Mouse (Mus musculus) retina, adult 2 months (tissue): Measurements from ENCODE around the gene Myo6.

Experiments
- DNase-seq: peaks from one replicate; pipeline ENCODE4 v3.0.0-alpha.2; 2012; ENCODE audit warnings: low read depth, low spot score

Myo6 gene

DNA sequence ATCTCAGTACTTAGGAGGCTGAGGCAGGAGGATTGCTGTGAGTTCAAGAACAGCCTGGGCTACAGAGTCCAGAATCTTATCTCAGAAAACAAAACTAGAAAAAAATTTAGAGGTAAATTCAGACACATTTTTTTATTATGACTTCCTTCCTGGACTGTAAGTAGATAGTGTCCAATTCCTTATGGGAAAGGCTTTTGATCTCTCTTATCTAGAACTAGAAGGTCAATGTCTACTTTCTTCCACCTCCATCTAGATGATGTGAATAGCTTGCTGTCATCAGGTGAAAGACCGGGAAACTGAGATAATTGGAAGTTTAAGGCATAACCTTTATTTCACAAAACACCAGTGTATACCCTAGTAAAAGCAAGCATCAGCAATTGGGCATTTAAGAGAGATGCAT is 16.9 kb downstream of the Myo6 start:
- no peak for DNase-seq

DNA sequence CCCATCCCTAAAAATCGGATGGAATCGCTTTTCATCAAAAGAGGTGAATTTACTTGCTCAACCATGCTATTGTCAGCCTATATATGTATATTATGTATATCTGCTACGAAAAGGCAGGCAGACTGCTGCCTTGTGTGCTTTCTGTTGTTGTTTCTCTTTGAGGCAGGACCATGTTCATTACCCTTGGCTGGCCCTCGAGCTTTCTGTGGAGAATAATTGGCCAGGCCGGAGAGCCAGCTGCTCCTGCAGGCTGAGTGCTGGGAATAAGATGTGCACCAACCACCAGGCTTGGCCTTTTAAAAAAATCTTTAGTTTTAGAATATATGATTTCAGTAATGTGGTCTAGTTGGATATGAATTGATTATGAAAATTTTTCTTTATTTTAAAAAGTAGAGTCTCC is 19.3 kb downstream of the Myo6 start:
- no peak for DNase-seq

DNA sequence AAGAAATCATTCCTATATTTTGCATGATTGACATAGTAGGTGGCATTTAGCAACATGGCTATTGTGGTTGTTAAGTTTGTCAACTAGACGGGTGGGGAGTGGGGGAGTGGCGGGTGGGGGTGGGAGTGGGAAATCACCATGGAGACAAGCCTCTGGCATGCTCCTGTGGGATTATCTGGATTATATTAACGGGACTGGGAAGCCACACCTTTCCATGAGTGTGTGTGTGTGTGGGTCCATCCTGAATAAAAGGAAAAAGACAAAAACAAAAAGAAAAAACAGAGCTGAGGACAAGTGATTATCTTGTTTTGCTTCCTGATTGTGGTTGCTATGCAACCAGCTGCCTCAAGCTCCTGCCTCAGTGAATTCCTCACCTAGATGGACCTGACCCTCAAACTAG is 20.9 kb downstream of the Myo6 start:
- DNase-seq, result no peak

DNA sequence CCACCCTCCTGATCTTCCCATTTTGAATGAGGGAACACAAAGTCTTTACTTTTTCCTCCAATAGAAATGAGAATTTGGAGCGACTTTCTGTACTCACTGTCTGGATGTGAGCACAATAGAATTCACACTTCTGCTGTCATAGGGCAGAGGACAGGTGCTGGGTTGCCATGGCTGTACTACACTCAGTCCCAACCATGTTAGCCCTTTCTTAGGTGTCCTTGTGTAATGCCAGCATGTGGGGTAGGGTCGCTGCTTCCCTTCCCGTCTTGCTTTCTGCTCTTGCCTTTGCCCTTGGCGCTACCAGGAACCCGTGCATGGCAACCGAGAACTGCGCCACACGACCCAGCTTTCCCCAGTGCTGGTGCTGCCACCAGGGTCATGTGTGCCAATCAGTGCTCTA is 21.9 kb downstream of the Myo6 start:
- DNase-seq, result no peak

DNA sequence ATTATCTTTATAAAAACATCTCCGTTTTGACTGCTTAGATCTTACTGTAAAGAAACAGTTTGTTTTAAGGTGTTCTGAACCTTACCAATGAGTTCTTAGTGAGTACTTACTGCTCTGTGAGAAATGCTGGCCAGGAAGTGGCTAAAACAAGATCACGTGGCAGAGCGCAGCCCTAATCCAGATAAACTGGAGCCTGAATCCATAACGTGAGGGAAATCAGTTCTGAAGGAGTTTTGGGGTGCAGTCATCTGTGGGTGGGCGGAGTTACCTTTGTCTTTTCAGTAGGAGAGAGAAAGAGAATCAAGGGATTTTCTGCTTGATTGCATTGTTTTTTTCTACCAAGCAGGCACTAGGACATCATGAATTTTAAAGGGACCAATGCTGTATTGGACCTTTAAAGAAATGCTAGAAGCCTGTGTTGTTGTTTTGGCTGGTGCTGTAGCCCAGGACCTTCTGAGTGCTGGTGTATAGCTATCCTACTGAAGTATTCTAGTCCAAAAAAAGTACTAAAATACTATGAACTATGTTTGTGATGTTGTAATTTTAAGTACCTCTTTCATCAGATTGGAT is 23.6 kb downstream of the Myo6 start:
- DNase-seq, result no peak

DNA sequence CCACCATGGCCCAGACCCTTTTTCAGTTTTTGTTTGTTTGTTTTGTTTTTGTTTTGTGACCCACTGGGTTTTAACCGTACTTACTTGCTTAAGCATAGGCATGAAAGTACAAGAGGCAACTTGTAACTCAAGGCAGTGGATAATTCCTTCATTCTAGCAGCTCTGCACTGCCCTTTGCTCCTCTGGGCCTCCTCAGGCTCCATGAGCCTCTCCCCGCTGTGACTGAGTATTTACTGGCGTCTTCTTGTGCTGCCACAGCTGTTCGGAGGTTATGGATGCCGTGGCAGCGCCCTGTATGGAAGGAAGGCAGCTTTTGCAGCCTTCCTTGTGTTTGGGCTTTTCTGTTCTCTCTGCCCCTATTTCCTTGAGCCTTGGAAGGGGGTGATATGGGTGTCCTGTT is 26.4 kb downstream of the Myo6 start:
- DNase-seq, result no peak

DNA sequence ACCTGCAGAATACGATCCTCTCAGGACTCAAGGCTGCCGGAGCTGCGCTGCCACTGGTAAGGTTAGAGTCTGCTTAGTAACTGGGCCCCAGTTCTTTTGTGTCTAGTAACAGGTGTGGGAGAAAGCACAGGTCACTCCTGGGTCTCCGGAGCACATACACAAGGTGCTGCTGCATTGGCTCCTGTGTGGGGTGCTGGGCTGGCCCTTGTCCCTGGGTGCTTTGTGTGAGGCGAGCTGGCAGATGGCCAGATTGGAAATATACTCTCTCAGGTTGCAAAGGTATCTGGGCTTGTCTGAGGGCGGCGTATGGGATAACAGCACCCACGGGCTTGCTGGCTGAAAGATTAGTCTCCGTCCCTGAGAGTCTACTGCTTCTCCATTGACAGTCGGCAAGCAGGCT is 27.5 kb downstream of the Myo6 start:
- no peak for DNase-seq

DNA sequence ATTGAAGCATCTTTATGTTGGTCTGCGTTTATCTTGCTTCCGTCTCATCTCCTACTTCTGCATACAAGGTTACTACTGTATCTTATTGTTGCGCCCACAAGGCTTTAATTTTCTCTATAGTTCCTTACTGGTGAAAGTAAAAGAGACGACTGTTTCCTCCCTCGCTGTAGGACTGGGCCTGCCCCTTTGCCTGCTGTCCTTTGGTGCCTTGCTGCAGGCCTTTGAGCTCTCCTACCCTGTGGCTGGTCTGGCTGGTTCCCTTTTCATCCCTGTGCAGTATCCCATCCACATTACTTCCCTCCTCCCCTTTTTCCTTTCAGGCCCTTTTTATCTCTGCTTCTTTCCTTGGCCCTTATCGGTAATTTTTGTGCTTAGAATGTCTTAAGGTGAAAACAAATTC is 29.6 kb downstream of the Myo6 start:
- no peak for DNase-seq

DNA sequence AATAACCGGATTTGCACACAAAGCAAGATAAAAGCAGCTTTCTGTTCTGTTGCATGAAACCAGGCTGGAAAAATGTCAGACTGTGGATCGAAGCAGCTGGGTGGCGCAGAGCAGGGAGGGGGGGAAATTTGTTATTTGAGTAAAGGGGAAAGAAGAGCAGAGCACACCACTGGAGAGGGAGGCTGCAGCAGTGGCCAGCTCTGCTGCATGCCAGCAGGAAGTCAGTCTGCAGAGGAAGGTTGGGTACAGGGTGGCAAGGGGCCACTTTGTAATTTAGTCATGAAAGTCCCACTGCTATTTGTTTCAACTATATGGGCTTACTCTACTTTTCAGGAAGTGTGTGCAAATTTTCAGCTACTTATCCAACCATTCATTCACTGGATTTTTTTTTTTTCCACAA is 31.3 kb downstream of the Myo6 start:
- no peak for DNase-seq

DNA sequence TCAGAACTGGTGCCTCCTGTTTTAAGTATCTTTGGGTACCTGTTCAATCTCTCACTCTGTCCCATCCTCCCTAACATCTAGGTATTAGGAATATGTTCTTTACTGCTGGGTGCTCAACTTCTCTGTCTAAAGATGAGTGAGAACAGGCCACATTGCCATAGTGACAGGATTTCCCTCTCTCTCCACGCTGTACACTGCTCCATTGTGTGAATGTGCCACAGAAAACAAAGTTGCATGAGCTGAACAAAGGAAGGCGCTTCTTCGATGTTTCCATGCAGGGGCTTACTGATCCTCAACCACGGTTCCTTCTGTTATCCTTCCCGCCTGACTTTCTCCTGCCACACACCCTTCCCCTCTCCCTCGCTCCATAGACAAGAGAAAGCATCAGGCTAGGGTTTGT is 32.4 kb downstream of the Myo6 start:
- no peak for DNase-seq

DNA sequence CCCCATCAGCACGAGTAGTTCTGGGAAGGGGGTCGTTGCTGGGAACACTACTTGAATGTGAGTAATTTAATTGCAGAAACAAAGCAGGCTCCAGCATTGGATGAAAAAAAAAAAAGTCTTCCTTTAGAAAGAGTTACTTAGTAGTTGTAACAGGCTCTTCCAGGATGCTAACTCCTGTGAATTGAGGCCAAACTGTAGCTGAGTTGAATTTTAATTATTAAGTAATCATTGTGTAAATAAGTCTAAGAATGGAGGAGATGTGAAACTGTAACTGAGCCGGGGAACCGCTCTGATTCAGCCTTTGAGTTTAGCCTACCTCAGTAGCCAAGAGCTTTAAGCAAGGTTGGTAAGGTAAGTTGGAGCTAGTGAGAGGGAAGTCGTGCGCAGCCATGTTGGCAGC is 36.0 kb downstream of the Myo6 start:
- no peak for DNase-seq

DNA sequence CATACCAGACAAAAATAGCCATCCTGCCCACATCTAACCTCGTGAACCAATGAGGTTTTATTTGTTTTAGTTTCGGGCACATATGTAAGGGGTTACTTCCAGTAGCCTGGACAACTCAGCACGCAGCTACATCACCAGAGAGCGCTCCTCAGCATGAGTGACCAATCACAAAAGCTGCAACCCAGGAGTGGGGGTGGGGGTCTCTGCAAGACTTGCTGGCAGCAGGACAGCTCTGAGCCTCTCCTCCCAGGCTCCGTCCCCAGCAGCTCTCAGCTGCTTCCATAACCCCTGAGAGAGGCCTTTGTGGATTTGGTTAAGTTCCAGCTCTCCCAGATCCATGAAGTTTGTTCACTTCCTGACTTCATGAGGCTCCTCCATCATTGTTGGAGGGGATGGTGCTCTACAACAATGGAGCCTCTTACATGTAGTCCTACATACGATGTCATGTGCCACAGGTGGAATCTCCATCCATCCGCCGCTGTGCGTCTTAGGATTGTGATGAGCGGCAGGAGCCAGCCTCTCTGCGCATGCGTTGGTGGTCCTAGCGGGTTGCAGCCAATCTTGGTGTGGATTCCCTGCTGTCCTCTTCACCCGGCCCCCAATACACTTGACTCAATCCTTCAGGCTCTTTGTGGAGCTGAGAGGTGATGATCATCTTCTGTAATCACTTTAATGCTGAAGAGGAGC is 37.7 kb downstream of the Myo6 start:
- DNase-seq, result no peak

DNA sequence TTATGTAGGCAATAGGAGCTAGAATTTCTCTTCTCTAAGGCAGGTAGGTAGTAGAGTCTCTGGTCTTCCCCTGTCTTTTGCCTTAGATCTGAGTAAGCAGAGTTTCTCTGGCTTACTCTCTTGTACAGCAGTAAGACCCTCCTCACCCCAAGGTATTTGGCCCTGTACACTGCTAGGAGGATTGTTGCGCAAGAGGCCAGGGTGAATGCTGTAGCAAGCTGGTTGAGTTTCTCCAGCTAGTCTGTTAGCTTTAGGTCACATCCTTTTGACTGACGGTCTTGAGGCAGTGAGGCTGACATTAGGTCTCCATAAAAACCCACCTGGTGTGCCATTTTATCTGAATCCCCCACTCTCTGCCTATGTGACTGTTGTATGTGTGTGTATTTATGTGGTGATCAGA is 43.9 kb downstream of the Myo6 start:
- DNase-seq, result no peak

DNA sequence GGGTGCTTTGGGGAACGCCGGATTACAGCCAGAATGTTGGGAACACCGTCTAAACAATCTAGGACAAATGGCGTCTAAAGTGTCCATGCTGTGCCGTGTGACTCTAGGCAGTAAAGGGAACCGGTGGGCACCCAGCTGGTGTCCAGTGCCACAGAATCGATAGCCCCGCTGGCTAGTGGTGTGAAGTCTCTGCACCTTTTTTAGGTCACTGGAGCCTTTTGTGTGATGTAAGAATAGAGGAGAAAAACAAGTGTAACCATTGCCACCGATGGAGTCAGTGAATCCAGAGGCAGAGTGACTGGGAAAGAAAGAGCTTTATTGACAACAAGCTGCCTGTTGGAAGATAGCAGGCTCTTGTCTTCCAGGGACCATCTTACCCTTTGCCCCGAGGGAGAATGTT is 44.6 kb downstream of the Myo6 start:
- no peak for DNase-seq

DNA sequence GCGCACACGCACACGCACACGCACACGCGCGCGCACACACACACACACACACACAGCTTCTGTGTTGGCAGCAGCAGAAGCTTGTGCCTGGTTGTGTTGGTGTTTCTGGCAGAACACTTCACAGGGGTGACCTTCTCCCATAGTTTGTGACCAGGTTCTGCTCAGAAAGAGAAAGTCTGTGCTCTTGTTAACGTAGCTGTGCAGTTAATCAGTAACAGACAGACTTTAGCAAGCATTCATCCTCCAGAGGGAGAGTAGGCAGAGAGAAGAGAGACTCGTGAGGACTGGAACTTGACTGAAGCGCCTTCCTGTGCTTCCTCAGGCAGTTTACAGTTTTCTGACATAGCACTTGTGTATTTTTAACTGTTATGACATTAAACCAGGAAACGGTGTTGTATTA is 45.3 kb downstream of the Myo6 start:
- DNase-seq, result no peak

DNA sequence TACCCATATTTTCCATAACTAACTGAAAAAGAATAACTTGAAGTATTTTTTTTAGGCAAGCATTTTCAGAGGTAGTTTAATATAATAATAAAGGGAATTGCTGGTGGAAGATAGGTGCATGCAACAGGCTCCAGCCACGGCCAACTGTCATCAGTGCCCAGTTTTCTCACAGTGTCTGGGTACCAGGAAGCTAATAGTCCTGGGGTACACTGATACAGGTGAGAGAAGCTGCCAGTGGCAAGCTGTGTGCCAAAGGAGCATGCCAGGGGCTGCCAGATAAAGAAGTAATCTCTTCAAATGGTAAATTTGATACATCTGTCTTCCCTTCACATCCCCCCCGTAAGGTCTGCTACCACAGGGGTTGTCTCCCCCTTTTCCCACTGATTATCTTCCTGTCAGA is 48.6 kb downstream of the Myo6 start:
- no peak for DNase-seq

DNA sequence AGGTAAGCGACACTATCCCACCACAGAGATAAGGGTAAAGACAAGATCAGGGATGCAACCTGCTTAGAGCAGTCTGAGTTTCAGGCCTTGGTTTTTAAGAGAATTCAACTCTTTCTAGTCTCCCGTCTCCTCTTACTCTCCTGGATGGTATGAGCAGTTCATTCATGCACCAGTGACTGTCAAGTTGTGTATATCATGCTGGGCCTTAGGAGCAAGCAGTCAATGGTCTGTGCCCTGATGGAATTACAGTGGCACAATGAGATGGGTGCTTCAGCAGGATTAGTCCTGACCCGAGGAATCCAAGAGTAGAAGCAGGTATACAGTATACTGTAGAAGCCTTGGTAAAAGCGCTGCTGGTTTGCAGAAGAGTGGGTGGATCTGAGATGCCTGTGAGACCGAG is 50.7 kb downstream of the Myo6 start:
- DNase-seq, result no peak

DNA sequence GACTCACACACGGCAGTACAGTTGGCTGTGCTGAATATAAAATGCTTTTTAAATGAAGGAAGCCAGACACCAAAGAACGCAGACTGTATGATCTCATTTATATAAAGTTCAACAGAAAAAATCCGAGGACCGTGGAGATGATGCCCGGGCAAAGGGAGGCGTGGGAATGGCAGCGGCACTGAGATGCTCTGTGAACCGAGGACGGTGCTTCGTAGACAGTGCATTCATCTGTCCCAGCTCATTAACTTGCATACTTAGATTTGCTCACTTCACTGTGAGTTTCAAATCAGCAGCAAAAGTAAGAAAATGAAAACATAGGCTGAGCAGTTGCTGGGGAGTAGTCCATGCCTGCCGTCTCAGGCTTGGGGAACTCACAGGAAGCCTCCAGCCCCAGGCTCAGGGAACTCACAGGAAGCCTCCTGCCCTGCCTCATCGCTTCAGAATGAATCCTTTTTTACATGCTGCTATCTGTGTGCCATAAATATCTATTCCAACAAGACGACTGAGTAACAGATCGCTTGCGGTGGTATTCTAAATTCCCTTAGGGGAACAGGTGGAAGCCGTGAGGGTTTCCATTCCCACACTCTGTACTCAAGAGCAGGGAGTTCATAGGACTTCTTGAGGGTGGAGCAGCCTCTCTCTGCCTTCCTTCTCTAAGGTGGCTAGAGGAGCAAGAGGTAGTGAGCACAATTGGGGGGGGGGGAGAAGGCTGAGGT is 52.1 kb downstream of the Myo6 start:
- DNase-seq, result no peak

DNA sequence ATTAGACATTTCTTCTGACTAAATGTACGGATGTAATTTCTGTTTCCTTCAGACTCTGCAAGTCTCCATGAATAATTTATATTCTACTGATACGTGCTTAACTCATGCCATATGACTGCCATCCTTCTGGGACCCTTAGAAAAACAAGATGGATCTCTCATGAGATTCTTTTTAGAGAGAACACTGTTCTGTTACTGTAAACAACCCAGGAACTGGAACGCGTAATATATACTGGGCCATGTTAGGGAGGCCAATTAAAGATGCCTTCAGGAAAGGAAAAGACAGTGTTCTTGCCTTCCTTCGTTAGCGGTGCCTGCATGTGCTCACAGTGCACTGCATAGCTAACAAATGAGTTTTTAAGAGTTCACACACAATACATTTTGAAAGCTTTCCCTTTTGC is 53.9 kb downstream of the Myo6 start:
- DNase-seq, result no peak

DNA sequence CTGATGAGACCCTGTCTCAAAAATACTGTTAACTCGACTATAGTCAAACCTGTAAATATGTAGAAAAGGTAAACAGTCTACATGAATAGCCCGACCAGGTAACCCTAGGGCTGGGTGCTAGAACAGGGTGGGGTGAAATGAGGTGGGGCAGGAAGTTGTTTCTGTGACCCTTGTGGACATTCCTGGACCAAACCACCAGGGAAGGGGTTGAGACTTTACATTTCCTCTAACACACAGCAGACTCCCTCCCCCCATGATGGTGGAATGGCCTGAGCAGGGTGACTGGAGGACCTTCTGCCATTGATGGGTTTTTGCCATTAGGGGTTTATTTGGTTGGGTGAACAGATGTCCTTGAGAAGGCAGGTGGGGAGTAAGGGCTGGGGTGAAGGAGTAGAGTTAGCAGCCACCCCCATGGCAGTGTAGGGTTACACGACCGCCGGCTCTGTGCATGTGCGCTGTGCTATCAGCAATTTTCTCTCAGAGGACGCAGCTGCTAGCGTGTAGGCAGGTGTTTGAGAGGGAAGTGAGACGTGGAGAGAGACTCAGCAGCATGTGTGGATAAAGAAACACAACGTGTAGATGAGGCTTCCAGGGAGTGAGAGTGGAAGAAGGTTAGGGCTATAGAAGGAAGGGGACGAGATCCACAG is 59.3 kb downstream of the Myo6 start:
- DNase-seq, result no peak

DNA sequence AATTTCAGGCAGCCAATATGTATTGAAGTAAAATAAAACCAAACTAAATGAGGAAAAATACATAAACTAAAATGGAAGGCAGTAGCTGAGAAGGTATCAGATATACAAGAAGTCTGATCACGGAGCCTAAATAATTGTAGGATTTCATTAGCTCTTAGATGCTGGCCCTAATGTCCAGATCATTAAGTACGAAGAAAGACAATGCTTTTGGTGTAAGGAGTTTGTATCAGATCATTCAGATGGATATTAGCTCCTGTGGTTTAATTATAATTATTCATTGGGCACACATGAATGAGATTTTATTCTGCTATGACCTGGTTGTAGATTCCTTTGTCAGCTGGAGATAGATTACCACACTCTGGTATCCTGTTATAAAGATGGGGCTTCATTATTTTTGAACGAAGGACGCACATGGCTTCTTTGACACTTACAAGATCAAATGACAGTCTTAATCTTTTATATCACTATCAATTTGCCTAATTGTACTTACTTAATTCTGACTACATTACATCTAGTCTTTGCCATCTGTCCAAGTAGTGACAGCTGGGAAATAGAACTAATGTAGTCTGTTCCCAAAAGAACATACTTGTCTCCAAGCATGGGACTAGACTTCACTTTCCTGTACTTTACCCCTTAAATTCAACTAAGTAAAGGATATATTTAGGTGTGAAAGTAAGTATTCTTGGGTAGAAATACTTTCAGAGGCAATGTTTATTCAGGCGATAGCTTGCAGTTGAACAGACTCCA is 61.9 kb downstream of the Myo6 start:
- no peak for DNase-seq

DNA sequence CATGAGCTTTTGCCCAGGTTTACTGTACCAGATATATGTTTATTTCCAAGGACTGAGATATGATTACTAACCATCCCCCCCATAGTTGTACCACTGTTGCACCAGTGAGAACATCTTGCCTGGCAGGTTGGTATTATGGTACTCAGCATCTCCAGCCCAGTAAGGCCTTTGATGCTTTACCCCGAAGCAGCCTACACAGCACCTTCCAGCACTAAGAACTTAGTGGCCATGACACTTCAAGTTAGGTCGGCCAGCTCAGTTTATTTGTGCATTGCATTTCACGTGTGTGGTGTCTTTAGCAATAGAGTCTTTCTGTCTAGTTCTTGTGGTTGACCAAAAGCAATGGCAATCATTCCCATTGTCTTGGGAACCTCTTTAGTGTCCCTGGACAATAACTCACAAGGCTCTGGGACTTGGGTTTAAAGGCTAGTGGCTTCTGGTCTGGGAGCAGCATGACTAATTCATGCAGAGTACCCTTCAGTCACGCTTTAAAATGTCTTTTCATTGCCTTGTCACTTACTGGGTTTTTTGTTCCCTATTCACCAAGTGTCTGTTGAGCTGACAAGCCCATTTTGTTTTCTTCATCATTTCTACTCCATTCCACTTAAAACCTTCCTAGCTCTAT is 69.1 kb downstream of the Myo6 start:
- no peak for DNase-seq
